Mouse (Mus musculus) embryonic facial prominence, embryonic 13.5 days (tissue): ENCODE measurements around the gene Arhgap28. TPM values are rescaled to one million over a fixed set of nuclear protein-coding genes. Genes with fewer than 3 reads are reported as not detected.

Experiments
- ATAC-seq: fragments of 200-750 bp; cut with Nextera tagmentation; 2 replicates; pipeline ENCODE4 v1.8.0; 2017; ENCODE audit warnings: low read depth; ENCODE audit not compliant: insufficient number of reproducible peaks, insufficient read depth, low FRiP score, low TSS enrichment
- H3K27ac ChIP-seq: fragments of 300-500 bp; sonication (generic); 2 replicates; pipeline ENCODE4 v1.5.1; 2015; ENCODE audit warnings: moderate library complexity, mild to moderate bottlenecking, inconsistent platforms
- H3K27me3 ChIP-seq: fragments of 300-500 bp; sonication (generic); 2 replicates; pipeline ENCODE4 v1.6.1; 2015; ENCODE audit warnings: mild to moderate bottlenecking, inconsistent platforms
- H3K36me3 ChIP-seq: fragments of 300-500 bp; sonication (generic); 2 replicates; pipeline ENCODE4 v1.6.1; 2015; ENCODE audit warnings: mild to moderate bottlenecking, inconsistent platforms
- H3K4me1 ChIP-seq: fragments of 300-500 bp; sonication (generic); 2 replicates; pipeline ENCODE4 v1.6.1; 2015; ENCODE audit warnings: inconsistent platforms
- H3K4me2 ChIP-seq: fragments of 300-500 bp; sonication (generic); 2 replicates; pipeline ENCODE4 v1.6.1; 2015; ENCODE audit warnings: moderate library complexity, mild to moderate bottlenecking, inconsistent platforms
- H3K4me3 ChIP-seq: fragments of 300-500 bp; sonication (generic); 2 replicates; pipeline ENCODE4 v1.5.1; 2015; ENCODE audit warnings: mild to moderate bottlenecking, inconsistent platforms
- H3K9ac ChIP-seq: fragments of 300-500 bp; sonication (generic); 2 replicates; pipeline ENCODE4 v1.6.1; 2015; ENCODE audit warnings: mild to moderate bottlenecking, inconsistent platforms
- H3K9me3 ChIP-seq: fragments of 300-500 bp; sonication (generic); 2 replicates; pipeline ENCODE4 v1.6.1; 2016; ENCODE audit warnings: inconsistent platforms
- WGBS: fragments of 180-500 bp; shearing (Covaris S2); methylation state at CpG from one replicate; pipeline ENCODE4 v1.1.7; 2015; ENCODE audit warnings: mixed read lengths; 5-methylcytosine and 5-hydroxymethylcytosine counted together
- polyA plus RNA-seq: library from polyadenylated mRNA; unstranded; fragments of >200 nt; fragmentation: Nextera tagmentation; extraction: Ambion mirVana; gene quantifications from 2 replicates; pipeline ENCODE4 v1.2.1, GENCODE M21; 2015

Arhgap28 gene
- polyA plus RNA-seq, 1 experiment from 2014 or later, result 56.6 TPM

DNA sequence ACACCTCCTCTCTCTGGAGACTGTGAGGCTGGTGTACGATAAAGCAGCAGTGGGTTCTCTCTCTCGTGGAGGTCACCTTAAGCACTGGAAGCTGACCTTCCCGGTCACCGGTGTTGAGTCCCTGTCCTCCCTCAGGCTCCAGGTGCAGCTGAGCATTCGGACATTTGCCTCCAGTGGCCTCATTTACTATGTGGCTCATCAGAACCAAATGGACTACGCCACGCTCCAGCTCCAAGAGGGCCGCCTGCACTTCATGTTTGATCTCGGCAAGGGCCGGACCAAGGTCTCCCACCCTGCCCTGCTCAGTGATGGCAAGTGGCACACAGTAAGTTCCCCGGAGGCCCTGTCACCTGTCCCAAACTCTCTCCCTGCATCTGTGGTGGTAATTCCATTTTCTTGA lies 188.2 kb downstream of the Arhgap28 start:
- H3K4me1 ChIP-seq, result no peaks in the 10 kb centered on the region
- peaks cover 17% of the 10 kb centered on the region for H3K36me3 ChIP-seq
- ATAC-seq, result no peak
- no peaks in the 10 kb centered on the region for H3K9me3 ChIP-seq
- H3K9ac ChIP-seq, result no peak overlapping the region
- no peak overlapping the region for H3K27ac ChIP-seq
- WGBS, result 94% methylated on average over 11 of the region's 11 CpGs
- H3K27me3 ChIP-seq, result no peaks in the 10 kb centered on the region
- H3K4me2 ChIP-seq, result no peak overlapping the region
- H3K4me3 ChIP-seq, result no peak overlapping the region

DNA sequence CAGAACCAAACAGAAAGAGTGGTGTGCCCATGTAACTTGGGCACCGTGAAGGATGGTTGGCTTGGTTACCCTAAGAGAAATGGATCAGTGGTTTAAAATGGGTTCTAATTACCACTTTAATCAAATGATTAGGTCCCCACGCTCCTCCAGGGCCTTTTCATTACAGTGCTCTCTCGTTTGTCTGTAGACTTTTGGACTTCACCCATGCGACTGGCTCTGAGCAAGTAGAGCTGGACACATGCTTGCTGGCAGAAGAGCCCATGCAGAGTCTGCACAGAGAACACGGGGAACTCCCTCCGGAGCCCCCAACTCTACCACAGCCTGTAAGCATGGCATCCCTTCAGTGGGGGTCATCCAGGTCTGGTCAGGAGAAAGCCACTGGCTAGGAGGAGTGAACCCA lies 190.3 kb downstream of the Arhgap28 start:
- no peak overlapping the region for H3K4me2 ChIP-seq
- H3K4me3 ChIP-seq, result no peak overlapping the region
- H3K27ac ChIP-seq, result no peak overlapping the region
- no peak overlapping the region for H3K9ac ChIP-seq
- H3K9me3 ChIP-seq, result no peaks in the 10 kb centered on the region
- H3K27me3 ChIP-seq, result no peaks in the 10 kb centered on the region
- peaks cover 30% of the 10 kb centered on the region for H3K36me3 ChIP-seq
- WGBS, result 81% methylated on average over 6 of the region's 6 CpGs
- no peaks in the 10 kb centered on the region for H3K4me1 ChIP-seq
- no peak for ATAC-seq

DNA sequence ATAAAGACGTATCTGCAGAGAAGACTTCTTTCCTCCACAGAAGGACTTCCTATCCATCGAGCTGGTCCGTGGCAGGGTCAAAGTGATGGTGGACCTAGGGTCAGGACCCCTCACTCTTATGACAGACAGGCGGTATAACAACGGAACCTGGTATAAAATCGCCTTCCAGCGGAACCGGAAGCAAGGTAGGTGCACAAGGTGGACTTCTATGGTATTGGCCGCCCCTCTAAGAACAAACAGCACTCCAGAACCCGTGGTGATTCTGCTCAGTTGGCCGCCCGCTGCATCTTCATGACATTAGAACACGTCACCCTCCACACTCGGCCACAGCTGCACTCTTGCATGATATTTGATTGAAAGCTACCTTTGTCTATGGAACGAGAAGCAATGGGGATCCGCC lies 194.7 kb downstream of the Arhgap28 start:
- 92% methylated on average over 16 of the region's 16 CpGs for WGBS
- peaks cover 13% of the 10 kb centered on the region; the same call in 1 of the 2 replicates for H3K36me3 ChIP-seq
- H3K4me2 ChIP-seq, result no peak overlapping the region
- H3K9ac ChIP-seq, result no peak overlapping the region
- H3K27ac ChIP-seq, result no peak overlapping the region
- H3K27me3 ChIP-seq, result no peaks in the 10 kb centered on the region
- H3K4me3 ChIP-seq, result no peak overlapping the region
- no peaks in the 10 kb centered on the region for H3K9me3 ChIP-seq
- no peak for ATAC-seq
- no peaks in the 10 kb centered on the region for H3K4me1 ChIP-seq
